Mouse (Mus musculus): ENCODE results near the gene Cyp26a1.
A peak's percentile ranks its signal among the peaks of the same experiment; 100 is the strongest.

The Cyp26a1 gene

DNA sequence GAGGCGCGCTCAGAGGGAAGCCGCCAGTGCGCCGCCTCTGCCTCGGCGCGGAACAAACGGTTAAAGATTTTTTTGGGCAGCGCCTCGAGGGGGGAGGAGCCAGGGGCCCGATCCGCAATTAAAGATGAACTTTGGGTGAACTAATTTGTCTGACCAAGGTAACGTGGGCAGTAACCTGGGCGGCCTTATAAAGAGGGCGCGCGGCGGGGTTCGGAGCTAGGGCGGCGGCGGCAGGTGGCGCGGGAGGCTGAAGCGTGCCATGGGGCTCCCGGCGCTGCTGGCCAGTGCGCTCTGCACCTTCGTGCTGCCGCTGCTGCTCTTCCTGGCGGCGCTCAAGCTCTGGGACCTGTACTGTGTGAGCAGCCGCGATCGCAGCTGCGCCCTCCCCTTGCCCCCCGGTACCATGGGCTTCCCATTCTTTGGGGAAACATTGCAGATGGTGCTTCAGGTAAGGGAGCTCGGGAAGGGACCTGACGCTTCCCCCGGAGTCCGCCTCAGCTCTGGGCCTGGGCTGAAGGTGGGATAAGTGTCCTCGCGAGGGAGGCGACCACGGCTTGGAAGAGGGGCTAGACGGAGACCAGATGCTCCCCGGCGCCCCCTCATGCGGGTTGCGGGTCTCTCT lies at the start of gene Cyp26a1:
Gene Cyp26a1, plus strand, starts transcription at position 148 of the 622 bp plus-strand sequence.
- peak in 1 of 2 experiments; percentile 16 for DNase-seq

DNA sequence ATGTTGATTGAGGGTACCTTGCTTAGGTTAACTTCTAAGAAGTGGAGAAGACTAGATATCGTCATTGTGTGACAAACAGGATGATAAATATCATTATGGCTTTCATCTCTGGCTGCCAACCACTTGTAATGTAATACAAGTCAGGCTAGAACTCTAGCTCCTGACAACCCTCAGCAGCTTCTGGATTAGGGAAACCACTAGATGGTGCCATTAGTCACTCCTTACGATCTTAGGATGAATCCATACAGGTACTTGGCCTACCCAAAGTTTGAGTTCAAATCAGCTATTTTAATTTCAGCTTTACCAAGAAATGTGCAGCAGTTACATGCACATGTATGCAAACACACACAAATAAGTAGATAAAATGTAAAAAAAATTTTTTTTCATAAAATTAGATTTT lies 49.6 kb upstream of the Cyp26a1 start:
- no peak for DNase-seq

DNA sequence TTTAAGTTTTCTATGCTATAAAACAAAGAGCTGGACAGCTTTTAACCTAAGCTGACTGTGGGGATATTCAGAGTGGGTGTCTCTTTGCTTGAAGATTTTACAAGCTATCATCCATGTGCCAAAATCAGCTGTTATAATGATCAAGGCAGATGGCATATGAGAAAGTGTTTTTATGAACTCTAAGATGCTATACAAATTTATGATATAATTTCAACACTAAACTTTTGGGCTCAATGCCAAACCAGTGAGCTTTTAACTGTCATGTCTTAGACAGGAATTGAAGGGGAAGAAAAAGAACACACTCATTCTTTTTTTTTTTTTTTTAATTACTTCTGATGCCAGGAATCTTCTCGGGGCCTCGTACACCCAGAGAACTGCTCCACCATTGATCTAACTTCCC lies 47.1 kb upstream of the Cyp26a1 start:
- no peak for DNase-seq

DNA sequence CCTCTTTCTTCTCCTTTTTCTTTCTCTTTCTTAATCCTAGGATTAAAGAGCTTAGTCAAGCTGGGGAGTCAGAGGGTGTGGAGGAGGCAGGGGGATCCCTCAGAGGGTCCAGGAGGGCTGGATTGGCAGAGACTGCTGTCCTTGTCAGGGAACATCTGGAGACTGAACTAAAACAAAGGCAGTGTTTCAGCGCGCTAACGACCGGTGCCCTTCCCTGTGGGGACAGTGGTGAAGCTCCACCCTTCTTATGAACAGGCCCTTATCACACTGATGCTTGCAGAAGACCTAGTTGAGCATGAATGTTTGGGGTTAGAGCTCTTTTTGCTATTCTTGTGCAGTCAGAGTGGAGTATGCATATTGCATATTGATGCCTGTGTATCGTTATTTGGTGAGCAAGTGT lies 43.6 kb upstream of the Cyp26a1 start:
- DNase-seq = no peak

DNA sequence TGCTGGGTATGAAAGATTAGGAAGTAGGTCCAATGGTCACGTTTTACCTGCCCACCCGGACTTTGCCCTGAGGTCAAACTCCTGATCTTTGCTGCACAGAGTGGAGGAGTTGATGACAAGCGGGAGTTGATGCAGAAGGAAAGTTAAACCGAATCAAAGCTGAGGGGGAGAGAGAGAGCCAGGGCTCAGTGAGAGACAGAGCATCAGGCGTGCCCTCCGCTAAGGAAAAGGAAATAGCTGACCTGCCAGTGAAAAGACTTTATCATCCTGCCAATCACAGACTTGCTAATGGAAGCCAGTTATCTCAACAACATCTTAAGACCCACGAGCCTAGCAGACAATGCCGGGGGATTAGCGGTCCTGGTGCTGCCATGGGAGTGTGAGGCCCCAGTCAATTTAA lies 41.2 kb upstream of the Cyp26a1 start:
- peak; percentile 69 to 80 for DNase-seq

DNA sequence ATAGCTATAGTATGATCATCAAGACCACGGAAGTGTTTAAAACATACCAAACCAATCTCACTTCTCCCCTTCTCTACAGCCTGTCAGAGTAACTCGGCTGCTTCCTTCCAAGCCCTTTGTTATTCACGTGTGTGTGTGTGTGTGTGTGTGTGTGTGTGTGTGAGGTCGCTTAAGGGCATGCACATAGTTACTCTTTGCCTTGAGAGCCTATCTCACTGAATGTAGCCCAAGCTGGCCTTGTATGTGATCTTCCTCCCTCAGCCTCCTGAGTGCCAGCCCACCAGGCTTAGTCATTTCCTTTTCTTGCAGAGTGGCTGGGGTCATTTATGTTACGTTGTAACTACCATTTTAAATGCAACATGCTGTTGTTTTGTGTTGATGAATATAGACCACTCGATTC lies 32.3 kb upstream of the Cyp26a1 start:
- no peak for DNase-seq

DNA sequence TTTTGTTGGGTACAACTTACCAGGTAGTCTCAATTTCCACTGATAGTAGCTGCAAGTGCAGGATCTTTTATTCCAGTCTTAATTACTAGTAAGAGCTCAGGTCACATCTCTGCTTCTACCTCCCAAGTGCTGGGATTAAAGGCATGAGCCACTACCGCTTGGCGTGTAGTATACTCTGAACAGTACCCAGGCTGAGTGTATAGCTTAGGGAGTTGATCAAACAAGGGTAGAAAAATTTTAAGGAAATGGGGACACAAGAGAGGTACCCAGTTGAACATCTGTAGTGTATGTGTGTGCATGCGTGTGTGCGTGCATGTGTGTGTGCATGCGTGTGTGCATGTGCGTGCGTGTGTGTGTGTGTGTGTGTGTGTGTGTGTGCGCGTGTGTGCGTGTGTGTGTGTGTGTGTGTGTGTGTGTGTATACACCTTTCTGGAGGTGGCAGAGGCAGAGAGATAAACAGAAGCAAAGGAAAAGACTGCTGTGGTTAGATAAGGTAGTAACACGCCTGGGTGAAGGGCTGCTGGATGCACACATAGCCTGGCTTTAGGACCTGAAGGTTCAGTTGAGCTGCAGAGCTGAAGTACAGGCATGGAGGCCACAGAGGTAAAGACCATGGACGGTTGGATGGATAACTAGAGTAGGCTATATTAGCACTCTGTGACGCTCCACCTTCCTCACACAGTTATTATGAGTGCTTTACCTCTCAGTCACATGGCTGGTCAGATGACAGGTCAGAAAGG lies 29.6 kb upstream of the Cyp26a1 start:
- DNase-seq = no peak

DNA sequence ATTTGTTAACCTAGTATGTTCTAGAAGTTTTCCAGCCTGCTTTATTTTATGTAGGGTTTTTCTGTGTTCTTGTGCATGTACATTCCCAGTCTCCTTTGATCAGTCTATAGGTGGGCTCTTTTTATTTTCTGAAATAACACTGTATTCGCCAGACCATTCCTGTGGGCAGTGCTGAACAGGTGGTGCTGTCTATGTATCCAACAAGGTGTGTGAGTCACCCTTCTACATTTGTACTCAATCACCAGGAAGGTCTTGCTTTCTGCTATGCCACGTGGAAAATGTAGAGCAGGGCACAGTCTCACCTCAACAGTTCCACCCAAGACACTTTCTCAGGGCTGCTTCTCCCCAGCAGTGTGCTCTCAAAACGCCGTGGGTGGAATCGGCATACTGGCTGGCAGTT lies 28.9 kb upstream of the Cyp26a1 start:
- DNase-seq = no peak

DNA sequence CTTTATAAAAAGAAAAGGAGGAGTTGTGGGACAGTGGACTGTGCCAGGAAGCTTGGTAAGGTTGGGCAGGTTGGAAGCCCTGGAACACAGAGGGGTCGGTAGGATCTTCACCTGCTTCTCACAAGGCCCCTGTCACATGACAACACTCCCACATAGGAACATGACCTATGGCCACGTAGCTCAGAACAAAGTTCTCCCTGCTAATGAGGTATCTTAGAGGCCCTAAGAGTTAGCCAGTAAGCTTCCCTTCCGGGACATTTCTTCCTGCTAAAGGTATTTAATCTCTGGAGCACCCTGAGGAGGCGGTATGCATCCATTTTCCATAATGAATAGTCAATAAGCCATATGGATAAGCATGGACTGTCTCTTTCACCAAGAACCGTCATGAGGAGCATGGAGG lies 28.1 kb upstream of the Cyp26a1 start:
- DNase-seq = no peak

DNA sequence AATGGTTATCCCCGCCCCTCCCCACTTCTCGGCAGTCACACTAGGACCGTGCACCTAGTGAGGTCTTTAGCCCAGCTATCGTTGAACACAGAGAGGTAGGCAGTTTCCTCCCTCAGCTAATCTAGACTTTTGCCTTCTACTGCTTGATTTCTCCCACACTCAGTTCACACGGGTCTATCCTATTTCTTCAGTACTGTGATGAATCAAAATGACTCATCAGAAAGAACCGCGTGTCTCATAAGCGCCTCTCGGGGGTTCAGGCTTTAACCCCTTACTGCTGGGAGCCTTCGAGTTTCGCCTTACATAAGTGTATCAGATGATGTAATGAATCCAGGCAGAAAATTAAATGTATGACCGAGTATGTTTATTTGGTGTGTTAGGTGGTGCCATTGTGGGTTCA lies 24.2 kb upstream of the Cyp26a1 start:
- DNase-seq = no peak

DNA sequence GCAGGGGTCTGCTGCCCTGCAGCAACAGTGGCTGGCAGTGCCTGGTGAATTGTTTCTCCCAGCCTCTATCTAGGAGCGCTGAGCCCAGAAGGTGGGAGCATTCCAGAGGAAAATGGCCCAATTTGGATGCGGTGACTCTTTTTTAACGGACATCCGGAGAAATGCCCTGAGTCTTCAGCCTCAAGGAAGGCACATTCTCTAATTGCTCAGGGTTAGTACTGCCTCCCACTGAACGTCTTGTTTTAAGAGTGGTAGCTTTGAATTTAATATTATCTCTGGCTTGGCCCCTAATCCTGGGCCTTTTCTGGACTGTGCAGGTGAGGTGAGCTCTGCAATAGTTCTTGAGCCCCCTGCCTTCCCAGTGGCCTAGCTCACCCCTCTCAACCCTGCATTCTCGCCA lies 12.3 kb upstream of the Cyp26a1 start, which contains the start of gene Cyp26c1:
Gene Cyp26c1, plus strand, starts transcription at position 301 of the 400 bp plus-strand sequence.
- DNase-seq = no peak

DNA sequence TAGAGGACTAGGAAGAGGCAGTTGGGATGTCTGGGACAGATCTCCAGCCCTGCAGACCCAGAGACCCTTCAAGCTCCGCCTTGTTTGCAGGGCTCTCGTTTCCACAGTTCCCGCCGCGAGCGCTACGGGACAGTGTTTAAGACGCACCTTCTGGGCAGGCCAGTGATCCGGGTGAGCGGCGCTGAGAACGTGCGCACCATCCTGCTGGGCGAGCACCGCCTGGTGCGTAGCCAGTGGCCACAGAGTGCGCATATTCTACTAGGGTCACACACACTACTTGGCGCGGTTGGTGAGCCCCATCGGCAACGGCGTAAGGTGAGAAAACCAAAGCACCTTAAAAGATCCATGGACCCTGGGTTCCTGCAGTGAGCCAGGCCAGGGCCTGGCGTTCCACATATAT lies 11.3 kb upstream of the Cyp26a1 start:
- no peak for DNase-seq

DNA sequence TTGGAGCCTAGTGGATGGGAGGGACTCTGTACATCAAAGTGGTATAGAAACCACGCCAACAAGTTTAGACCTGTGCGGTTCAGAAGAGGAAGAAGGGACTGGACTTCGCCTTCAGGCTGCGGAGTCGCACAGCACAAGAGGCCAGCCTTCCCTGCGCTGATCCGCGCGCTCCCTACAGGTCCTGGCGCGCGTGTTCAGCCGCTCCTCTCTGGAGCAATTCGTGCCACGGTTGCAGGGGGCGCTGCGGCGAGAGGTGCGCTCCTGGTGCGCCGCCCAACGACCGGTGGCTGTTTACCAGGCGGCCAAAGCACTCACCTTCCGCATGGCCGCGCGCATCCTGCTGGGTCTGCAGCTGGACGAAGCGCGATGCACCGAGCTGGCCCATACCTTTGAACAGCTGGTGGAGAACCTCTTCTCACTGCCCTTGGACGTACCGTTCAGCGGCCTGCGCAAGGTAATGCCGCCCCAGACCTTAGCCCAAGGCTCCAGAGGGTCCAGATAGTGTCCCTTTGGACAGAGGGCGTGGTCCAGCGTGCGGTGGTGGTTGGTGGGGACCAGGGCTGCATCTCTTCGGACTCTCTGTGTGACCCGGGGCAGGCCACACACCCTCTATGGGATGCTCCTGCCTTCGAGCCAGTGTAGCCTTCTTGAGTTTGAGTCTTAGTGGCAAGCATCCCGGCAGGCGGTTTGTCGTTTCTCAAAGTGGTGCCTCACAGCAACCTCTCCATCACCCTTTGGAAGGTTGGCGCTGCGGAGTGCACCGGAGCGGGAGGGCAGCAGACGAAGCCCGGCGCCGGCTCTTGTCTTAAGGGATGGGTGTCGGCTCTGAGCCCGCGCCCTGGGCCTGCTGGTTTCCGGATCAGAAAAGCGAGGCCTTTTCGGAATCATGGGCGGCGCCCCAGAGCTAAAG lies 10.4 kb upstream of the Cyp26a1 start:
- no peak for DNase-seq

DNA sequence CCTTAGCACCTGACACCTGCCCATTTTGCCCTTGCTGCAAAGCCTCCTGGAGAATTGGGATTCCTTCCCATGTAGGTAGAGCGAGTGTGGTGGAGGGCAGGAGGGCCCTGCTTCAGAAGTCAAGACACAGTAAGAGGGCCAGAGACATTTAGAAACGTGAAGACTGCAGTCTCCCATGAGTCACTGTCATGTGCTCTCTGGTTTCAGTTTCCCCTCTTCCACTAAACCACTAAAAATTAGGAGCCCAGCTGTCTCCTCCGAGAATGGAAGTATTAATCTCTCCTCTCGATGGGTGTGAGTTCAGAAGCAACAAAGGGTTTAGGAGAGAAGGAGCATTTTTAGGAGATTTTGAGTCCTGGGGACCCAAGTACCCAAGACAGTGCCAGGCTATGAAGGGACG lies 8.1 kb upstream of the Cyp26a1 start:
- DNase-seq = no peak

DNA sequence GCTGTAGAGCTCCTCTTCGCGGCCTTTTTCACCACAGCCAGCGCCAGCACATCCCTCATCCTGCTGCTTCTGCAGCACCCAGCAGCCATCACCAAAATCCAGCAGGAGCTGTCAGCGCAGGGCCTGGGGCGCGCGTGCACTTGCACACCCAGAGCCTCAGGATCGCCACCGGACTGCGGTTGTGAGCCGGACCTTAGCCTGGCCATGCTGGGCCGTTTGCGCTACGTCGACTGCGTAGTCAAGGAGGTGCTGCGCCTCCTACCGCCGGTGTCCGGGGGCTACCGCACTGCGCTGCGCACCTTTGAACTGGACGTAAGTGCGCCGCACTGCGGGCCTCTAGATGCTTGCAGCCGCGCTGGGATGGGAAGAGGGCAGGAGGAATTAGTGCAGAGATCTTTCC lies 6.9 kb upstream of the Cyp26a1 start:
- DNase-seq = no peak

DNA sequence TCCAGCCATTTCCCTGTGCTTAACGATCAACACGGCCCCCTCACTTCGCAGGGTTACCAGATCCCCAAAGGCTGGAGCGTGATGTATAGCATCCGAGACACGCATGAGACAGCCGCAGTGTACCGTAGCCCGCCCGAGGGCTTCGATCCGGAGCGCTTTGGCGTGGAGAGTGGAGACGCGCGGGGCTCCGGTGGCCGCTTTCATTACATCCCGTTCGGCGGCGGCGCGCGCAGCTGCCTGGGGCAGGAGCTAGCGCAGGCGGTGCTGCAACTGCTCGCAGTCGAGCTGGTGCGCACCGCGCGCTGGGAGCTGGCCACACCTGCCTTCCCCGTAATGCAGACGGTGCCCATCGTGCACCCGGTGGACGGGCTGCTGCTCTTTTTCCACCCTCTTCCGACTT lies 4.7 kb upstream of the Cyp26a1 start:
- DNase-seq = no peak

DNA sequence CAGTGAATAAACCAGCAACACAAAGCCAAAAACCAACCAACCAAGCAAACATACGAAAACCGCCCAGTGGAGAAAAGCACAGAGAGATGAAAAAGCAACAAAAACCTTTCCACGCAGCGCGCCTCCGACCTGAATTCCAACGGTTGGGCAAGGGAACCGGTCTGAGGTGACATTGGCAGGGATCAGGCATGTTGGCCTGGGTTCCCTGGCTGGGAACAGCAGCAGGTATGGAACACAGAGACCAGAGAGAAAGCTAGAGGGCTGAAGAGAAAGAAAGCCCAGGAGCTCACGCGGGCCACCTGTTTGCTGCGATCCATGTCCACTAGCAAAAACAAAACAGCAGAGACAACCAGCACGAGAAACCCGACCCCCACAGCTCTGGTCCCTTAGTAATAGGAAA lies 2.5 kb upstream of the Cyp26a1 start:
- DNase-seq = no peak

DNA sequence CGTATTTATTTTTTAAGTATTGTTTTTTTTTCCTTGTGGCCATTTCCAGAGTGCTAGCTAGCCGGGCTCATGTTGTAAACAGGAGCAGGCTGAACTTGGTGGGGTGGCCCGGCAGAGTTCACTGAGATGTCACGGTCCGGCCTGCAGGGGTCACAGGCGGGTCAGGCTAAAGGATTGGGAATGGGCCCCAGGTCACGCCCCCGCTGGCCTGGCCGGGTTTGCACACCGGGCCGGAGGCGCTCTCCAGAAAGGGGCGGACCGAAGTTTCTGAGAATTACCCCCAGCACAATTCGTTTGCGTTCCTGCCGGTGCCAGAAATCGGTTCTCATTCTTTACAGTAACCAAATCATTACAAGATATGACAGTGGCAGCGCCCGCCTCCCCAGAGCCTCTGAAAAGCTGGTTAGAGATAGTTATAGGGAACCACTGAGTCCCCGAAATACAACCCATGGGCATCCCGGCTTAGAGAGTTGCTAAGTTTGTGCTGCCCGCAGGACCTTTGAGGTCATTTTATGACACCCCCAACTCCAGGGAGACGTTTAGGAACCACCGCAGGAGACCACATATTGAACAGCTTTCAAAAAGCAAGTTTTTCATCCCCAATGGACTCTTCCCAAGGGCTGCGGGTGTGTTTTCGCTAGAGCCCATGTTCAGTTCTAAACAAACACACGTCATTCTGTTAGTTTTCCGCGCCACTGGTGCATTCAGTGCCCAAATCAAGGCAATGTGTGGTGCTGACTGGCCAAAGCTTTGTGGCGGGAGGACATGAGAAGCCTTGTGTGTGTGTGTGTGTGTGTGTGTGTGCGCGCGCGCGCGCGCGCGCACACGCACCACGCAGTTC lies 1.6 kb upstream of the Cyp26a1 start:
- DNase-seq = no peak

DNA sequence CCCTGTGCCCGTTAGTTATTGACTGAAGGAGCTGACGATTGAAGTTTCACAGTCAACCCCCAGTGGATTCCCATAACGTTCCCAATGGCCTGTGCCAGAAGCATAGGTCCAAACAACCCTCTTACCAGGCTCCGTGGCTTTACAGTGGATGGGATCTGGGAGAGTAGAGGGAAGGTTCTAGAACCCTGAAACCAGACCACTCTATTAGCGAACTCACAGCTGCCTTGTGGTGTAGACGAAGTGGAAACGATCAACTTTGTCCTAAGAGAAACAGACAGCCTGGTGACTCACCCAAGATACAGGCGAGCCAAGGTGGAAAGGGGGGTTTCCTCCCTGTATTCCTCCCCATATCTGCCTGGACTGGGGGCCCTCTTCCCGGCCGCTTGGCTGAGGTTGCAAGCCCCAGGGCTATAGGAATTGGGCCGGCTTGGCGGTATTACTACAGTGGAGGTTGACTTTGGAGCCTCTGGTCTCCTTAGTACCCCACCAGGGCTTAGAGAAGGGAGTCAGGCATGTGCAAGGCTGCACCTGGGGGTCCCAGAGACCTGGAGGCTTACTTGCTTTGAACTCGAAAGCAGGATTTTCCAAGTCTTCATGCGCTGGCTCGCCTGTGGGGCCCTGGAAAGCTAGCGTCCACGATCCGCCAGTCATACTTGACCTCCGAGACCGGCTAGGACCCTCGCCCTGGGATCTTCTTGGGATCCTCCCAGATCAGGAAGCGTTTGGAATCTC lies 829 bp upstream of the Cyp26a1 start:
- no peak for DNase-seq

DNA sequence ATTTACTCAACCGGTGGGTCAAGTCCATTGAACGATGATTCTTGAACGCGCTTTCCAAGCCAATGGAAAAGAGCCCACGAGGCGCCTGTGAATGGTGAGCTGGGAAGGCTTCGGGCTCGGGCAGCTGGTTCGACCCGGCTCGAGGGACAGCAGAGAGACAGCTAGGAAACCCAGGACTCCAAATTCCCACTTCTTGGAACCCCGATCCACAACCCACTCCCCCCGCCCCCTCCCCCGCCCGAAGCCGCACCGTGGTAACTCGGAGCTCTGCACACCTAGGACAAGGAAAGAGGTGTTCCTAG lies 312 bp upstream of the Cyp26a1 start:
- no peak for DNase-seq

DNA sequence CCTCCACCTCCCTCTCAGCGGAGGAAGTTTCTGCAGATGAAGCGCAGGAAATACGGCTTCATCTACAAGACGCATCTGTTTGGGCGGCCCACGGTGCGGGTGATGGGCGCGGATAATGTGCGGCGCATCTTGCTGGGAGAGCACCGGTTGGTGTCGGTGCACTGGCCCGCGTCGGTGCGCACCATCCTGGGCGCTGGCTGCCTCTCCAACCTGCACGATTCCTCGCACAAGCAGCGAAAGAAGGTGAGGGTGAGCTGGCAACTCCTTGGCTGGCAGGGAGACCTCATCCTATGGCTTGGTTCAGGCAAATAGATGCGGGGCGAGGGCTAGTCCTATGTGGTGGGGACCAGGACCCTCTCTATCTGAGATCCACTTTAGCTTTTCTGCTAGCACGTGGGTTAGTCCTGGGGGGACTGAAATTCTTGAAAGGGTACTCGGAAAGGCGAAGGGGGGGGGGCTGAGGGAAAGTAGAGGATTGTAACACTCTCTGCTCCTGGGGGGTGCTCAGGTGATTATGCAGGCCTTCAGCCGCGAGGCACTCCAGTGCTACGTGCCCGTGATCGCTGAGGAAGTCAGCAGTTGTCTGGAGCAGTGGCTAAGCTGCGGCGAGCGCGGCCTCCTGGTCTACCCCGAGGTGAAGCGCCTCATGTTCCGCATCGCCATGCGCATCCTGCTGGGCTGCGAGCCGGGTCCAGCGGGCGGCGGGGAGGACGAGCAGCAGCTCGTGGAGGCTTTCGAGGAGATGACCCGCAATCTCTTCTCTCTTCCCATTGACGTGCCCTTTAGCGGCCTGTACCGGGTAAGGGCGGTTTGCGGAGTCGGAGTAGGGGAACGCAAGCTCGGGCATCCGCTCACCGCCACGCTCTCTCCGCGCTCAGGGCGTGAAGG lies 919 bp downstream of the Cyp26a1 start:
- no peak for DNase-seq
